Mouse (Mus musculus) heart, adult 11 months (tissue): ENCODE data around the gene Psmd5.
A peak's percentile ranks its signal among the peaks of the same experiment; 100 is the strongest.

Experiments used
- DNase-seq: peaks from one replicate; pipeline ENCODE4 v3.0.0; 2022

Gene Psmd5

GRCm38 (mm10) chr2:34874816-34875345, at the start of gene Psmd5:
TSS of gene Psmd5 (minus strand) at chr2:34874968.
- DNase-seq: peak; percentile 80

- no peak for DNase-seq
Measured at GRCm38 (mm10) chr2:34922729-34923128, 48.0 kb upstream of the Psmd5 start.

GRCm38 (mm10) chr2:34920144-34920543, 45.4 kb upstream of the Psmd5 start:
- DNase-seq: no peak

- DNase-seq: no peak
Measured at GRCm38 (mm10) chr2:34915103-34915502, 40.3 kb upstream of the Psmd5 start.

GRCm38 (mm10) chr2:34914823-34915082, 40.0 kb upstream of the Psmd5 start:
- DNase-seq: no peak

GRCm38 (mm10) chr2:34914069-34914822, 39.5 kb upstream of the Psmd5 start:
- peak; percentile 98 for DNase-seq

GRCm38 (mm10) chr2:34913218-34914068, 38.7 kb upstream of the Psmd5 start, which contains the start of gene Phf19:
TSS of gene Phf19 (minus strand) at chr2:34914026.
- peak; percentile 96 for DNase-seq

GRCm38 (mm10) chr2:34912613-34913012, 37.8 kb upstream of the Psmd5 start:
- DNase-seq: peak; percentile 91

- peak; percentile 80 for DNase-seq
Measured at GRCm38 (mm10) chr2:34911871-34912270, 37.1 kb upstream of the Psmd5 start.

- DNase-seq: peak; percentile 78
Measured at GRCm38 (mm10) chr2:34909719-34910118, 35.0 kb upstream of the Psmd5 start.

GRCm38 (mm10) chr2:34906861-34907604, 32.3 kb upstream of the Psmd5 start:
- DNase-seq: peak; percentile 98

GRCm38 (mm10) chr2:34906426-34906825, 31.7 kb upstream of the Psmd5 start:
- DNase-seq: no peak

GRCm38 (mm10) chr2:34904849-34905542, 30.2 kb upstream of the Psmd5 start:
- DNase-seq: peak; percentile 100

- peak; percentile 92 for DNase-seq
Measured at GRCm38 (mm10) chr2:34903652-34904405, 29.1 kb upstream of the Psmd5 start.

- peak; percentile 90 for DNase-seq
Measured at GRCm38 (mm10) chr2:34903191-34903590, 28.4 kb upstream of the Psmd5 start.

GRCm38 (mm10) chr2:34902731-34903130, 28.0 kb upstream of the Psmd5 start:
- peak; percentile 91 for DNase-seq

GRCm38 (mm10) chr2:34901726-34902125, 27.0 kb upstream of the Psmd5 start:
- peak; percentile 78 for DNase-seq

- peak; percentile 83 for DNase-seq
Measured at GRCm38 (mm10) chr2:34900412-34900811, 25.6 kb upstream of the Psmd5 start.

GRCm38 (mm10) chr2:34899682-34900081, 24.9 kb upstream of the Psmd5 start:
- peak; percentile 83 for DNase-seq

- peak; percentile 90 for DNase-seq
Measured at GRCm38 (mm10) chr2:34897820-34898219, 23.1 kb upstream of the Psmd5 start.

- peak; percentile 83 for DNase-seq
Measured at GRCm38 (mm10) chr2:34896821-34897460, 22.2 kb upstream of the Psmd5 start.
